Mouse (Mus musculus) lung, adult 2 months (tissue): ENCODE measurements around the gene Nelfa.

Experiments used
- CTCF ChIP-seq: fragments of 200-500 bp; IDR thresholded peaks from 2 replicates; pipeline ENCODE4 v1.5.1; 2011; ENCODE audit warnings: mild to moderate bottlenecking, low read length, control low read depth; ENCODE audit not compliant: insufficient read depth
- POLR2A ChIP-seq: fragments of 200-500 bp; IDR thresholded peaks from 2 replicates; pipeline ENCODE4 v1.6.1; 2011; ENCODE audit warnings: low read depth, mild to moderate bottlenecking, control low read depth, low read length, borderline replicate concordance; ENCODE audit errors: extremely low read depth

DNA sequence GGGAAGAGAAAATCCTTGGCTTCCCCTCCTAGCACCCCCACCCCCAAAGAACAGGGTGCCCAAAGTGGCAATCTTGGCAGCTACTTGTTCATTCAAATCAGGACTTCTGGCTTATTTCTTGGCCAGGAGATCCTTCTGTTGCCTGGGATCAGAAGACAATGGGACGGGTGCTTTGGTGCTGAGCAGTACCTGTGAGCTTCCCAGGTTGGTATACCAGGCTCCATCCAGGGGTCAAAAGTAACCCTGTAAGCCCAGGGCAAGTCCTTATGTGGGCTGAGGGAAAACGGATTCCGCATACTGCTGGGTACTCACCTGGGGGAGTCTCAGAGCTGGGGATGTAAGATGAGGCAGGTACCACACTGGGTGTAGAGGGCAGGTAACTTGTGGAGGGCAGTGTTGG, 36.1 kb downstream of the Nelfa start:
- no peak for TF ChIP-seq CTCF
- TF ChIP-seq POLR2A: no peak
